In the genomic region with DNA sequence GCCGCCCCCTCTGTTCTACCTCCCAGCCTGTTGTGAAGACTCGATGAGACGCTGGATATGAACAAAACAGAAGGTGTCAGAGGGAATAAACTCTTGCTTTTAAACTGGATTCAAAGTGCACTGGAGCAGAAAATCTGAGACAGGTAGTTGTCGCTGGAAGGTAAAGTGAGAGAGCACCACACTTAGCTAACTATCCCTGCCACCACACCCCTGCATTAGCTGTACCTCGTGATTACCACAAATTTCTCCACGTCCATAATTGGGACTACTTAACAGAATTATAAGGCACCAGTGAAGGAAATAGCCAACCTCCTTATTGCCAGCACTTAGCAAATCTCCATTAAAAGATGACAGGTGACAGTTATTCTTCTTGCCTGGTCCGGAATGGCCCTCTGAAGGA, we compare ENCODE assay signal across 9 mouse cellular contexts. TPM values are rescaled to one million over a fixed set of nuclear protein-coding genes. Genes with fewer than 3 reads are reported as not detected.
DNase-seq lines count a peak whose midpoint lies in the region; ATAC-seq lines count a peak whose summit lies in the region.
"Had no signal": no experiment of that assay in that cellular context is flagged by ENCODE, and none has a peak within 500 bp of the region (broad histone marks: within the 10 kb centered on the region; RNA-seq: fewer than 3 reads in every experiment).

No protein-coding gene starts in this region.

- DNase-seq in embryo, embryonic 9.5 days (ENCODE audit: extremely low spot score): peak; percentile 5
- DNase-seq in embryo, embryonic 10.5 days (ENCODE audit: low spot score): no peak
- peak; percentile 15 for DNase-seq in 3T3-L1 (ENCODE audit: low read depth, low spot score)
- DNase-seq in forebrain, embryonic 11.5 days (ENCODE audit: low spot score): no peak
- no peak for DNase-seq in urinary bladder, postnatal 4 days (ENCODE audit: low spot score in 2 of 2)
- no peak for DNase-seq in ovary, postnatal 14 days (ENCODE audit: low spot score)
- DNase-seq in spleen, postnatal 4 days (ENCODE audit: low spot score in 2 of 2): no peak

- 0 out of 2 replicates have a peak, but pooled peaks have one; percentile 8 for ATAC-seq in forebrain, embryonic 11.5 days (replicated peaks; ENCODE audit: low FRiP score)
- peak; percentile 35 for ATAC-seq in liver, embryonic 15.5 days (ENCODE audit: insufficient read depth)

- no peaks in the 10 kb centered on the region for H3K27me3 ChIP-seq in forebrain, embryonic 11.5 days (ENCODE audit: control insufficient read depth, insufficient read depth, low read length)
- H3K27me3 ChIP-seq in liver, embryonic 15.5 days: no peaks in the 10 kb centered on the region

- peak overlapping the region; percentile 81 for H3K4me3 ChIP-seq in forebrain, embryonic 11.5 days (ENCODE audit: low read depth, low read length)
- H3K4me3 ChIP-seq in liver, embryonic 15.5 days (replicated peaks): peak overlapping the region; percentile 96

- H3K27ac ChIP-seq in forebrain, embryonic 11.5 days (ENCODE audit: low read depth, low read length): no peak overlapping the region
- peak overlapping the region; percentile 81 for H3K27ac ChIP-seq in liver, embryonic 15.5 days (replicated peaks)

- WGBS in forebrain, embryonic 11.5 days: 16% methylated on average over 7 of the region's 7 CpGs
- WGBS in liver, embryonic 15.5 days (ENCODE audit: insufficient replicate concordance): 16% methylated on average over 7 of the region's 7 CpGs

- H3K4me1 ChIP-seq in forebrain, embryonic 11.5 days (replicated peaks; ENCODE audit: control insufficient read depth, insufficient read depth, low read length): peaks cover 6% of the 10 kb centered on the region; the same call in 1 of the 2 replicates
- peaks cover 28% of the 10 kb centered on the region for H3K4me1 ChIP-seq in liver, embryonic 15.5 days (replicated peaks)

- no peaks in the 10 kb centered on the region for H3K36me3 ChIP-seq in forebrain, embryonic 11.5 days (ENCODE audit: control insufficient read depth, insufficient read depth, low read length)
- peaks cover 32% of the 10 kb centered on the region for H3K36me3 ChIP-seq in liver, embryonic 15.5 days (replicated peaks)

- no peaks in the 10 kb centered on the region for H3K9me3 ChIP-seq in forebrain, embryonic 11.5 days (ENCODE audit: control insufficient read depth, low read length)
- no peaks in the 10 kb centered on the region for H3K9me3 ChIP-seq in liver, embryonic 15.5 days (replicated peaks)

- H3K4me2 ChIP-seq in forebrain, embryonic 11.5 days (ENCODE audit: low read depth, low read length, severe bottlenecking): peak overlapping the region; percentile 84
- peak overlapping the region; percentile 76 for H3K4me2 ChIP-seq in liver, embryonic 15.5 days

- peak overlapping the region; percentile 81 for H3K9ac ChIP-seq in forebrain, embryonic 11.5 days (ENCODE audit: low read length)
- H3K9ac ChIP-seq in liver, embryonic 15.5 days: peak overlapping the region; percentile 88

RNA-seq across cellular contexts. Expression of a gene that starts 0.6 kb away (rescaled TPM):
- polyA plus RNA-seq in forebrain, embryonic 11.5 days (2014; fragmentation: Nextera tagmentation; extraction: Ambion mirVana): 15.8 and 16.4 TPM in 2 replicates
- 12.3 and 12.8 TPM in 2 replicates for polyA plus RNA-seq in liver, embryonic 15.5 days (2015; fragmentation: Nextera tagmentation; extraction: Ambion mirVana)

RNA-seq across cellular contexts. Expression of a gene that starts 0.6 kb away (rescaled TPM):
- 102 and 110 TPM in 2 replicates for polyA plus RNA-seq in forebrain, embryonic 11.5 days (2014; fragmentation: Nextera tagmentation; extraction: Ambion mirVana)
- 27.7 and 30.7 TPM in 2 replicates for polyA plus RNA-seq in liver, embryonic 15.5 days (2015; fragmentation: Nextera tagmentation; extraction: Ambion mirVana)

RNA-seq across cellular contexts. Expression of a gene that starts 54.7 kb away (rescaled TPM):
- polyA plus RNA-seq in forebrain, embryonic 11.5 days (2014; fragmentation: Nextera tagmentation; extraction: Ambion mirVana): 38.7 and 46.2 TPM in 2 replicates
- polyA plus RNA-seq in liver, embryonic 15.5 days (2015; fragmentation: Nextera tagmentation; extraction: Ambion mirVana): 24.6 and 25.6 TPM in 2 replicates

RNA-seq across cellular contexts. Expression of a gene that starts 55.3 kb away (rescaled TPM):
- 1.1 and 2.0 TPM in 2 replicates for polyA plus RNA-seq in forebrain, embryonic 11.5 days (2014; fragmentation: Nextera tagmentation; extraction: Ambion mirVana)
- polyA plus RNA-seq in liver, embryonic 15.5 days (2015; fragmentation: Nextera tagmentation; extraction: Ambion mirVana): 0.20 and 0.44 TPM in 2 replicates
- polyA plus RNA-seq: large intestine, adult 2 months had no signal

Comparison
In these comparisons a context has a peak if more than half of its experiments do, and no peak if none do; other contexts are left out.
1. DNase-seq: peak in embryo, embryonic 9.5 days (single experiment) and 3T3-L1 (single experiment); none in embryo, embryonic 10.5 days (single experiment), forebrain, embryonic 11.5 days (single experiment), urinary bladder, postnatal 4 days (0 of 2), ovary, postnatal 14 days (single experiment) and spleen, postnatal 4 days (0 of 2).